Mouse (Mus musculus) hindbrain, embryonic 16.5 days (tissue): ENCODE results near the gene Cox17. TPM values are rescaled to one million over a fixed set of nuclear protein-coding genes. Genes with fewer than 3 reads are reported as not detected.
"Not testable (repeated sequence)": the region's sequence is repeated elsewhere in the genome, so short reads cannot be mapped to it uniquely, and the experiment has no call there.

Experiments used
- ATAC-seq: fragments of 200-750 bp; cut with Nextera tagmentation; 2 replicates; pipeline ENCODE4 v1.8.0; 2017; ENCODE audit warnings: moderate TSS enrichment, moderate library complexity
- H3K27ac ChIP-seq: fragments of 300-500 bp; sonication (generic); 2 replicates; pipeline ENCODE4 v1.5.1; 2014; ENCODE audit warnings: low read depth, mild to moderate bottlenecking, control low read depth, low read length, moderate library complexity
- H3K27me3 ChIP-seq: fragments of 300-500 bp; sonication (generic); replicated peaks from 2 replicates; pipeline ENCODE4 v1.6.1; 2014; ENCODE audit warnings: low read length; ENCODE audit not compliant: control insufficient read depth, insufficient read depth
- H3K36me3 ChIP-seq: fragments of 300-500 bp; sonication (generic); 2 replicates; pipeline ENCODE4 v1.6.1; 2014; ENCODE audit warnings: mild to moderate bottlenecking, low read length, moderate library complexity, mixed read lengths; ENCODE audit not compliant: control insufficient read depth, insufficient read depth
- H3K4me1 ChIP-seq: fragments of 300-500 bp; sonication (generic); 2 replicates; pipeline ENCODE4 v1.6.1; 2014; ENCODE audit warnings: low read depth, low read length; ENCODE audit not compliant: control insufficient read depth, insufficient read depth
- H3K4me2 ChIP-seq: fragments of 300-500 bp; sonication (generic); 2 replicates; pipeline ENCODE4 v1.6.1; 2014; ENCODE audit warnings: mild to moderate bottlenecking, low read length, control low read depth, moderate library complexity
- H3K4me3 ChIP-seq: fragments of 300-500 bp; sonication (generic); 2 replicates; pipeline ENCODE4 v1.5.1; 2014; ENCODE audit warnings: mild to moderate bottlenecking, low read length, control low read depth, moderate library complexity
- H3K9ac ChIP-seq: fragments of 300-500 bp; sonication (generic); 2 replicates; pipeline ENCODE4 v1.6.1; 2014; ENCODE audit warnings: low read depth, mild to moderate bottlenecking, control low read depth, low read length, moderate library complexity
- H3K9me3 ChIP-seq: fragments of 300-500 bp; sonication (generic); 2 replicates; pipeline ENCODE4 v1.6.1; 2014; ENCODE audit warnings: mild to moderate bottlenecking, low read length, moderate library complexity; ENCODE audit not compliant: control insufficient read depth
- WGBS: fragments of 180-500 bp; shearing (Covaris S2); extraction: QIAGEN DNeasy Blood & Tissue Kit; methylation state at CpG from one replicate; pipeline ENCODE4 v1.1.7; 2014; 5-methylcytosine and 5-hydroxymethylcytosine counted together
- polyA plus RNA-seq: library from polyadenylated mRNA; unstranded; fragments of >200 nt; fragmentation: Nextera tagmentation; extraction: Ambion mirVana; gene quantifications from 2 replicates; pipeline ENCODE4 v1.2.1, GENCODE M21; 2015

Gene Cox17
- polyA plus RNA-seq, 1 experiment from 2014 or later, result 71.9 TPM

- H3K4me1 ChIP-seq, result no peaks in the 10 kb centered on the region
- no peaks in the 10 kb centered on the region for H3K36me3 ChIP-seq
- no peak overlapping the region for H3K4me3 ChIP-seq
- H3K9ac ChIP-seq, result no peak overlapping the region
- H3K27me3 ChIP-seq, result no peaks in the 10 kb centered on the region
- WGBS, result 98% methylated on average over 4 of the region's 4 CpGs
- ATAC-seq, result no peak
- H3K9me3 ChIP-seq, result no peaks in the 10 kb centered on the region
- no peak overlapping the region for H3K4me2 ChIP-seq
- no peak overlapping the region for H3K27ac ChIP-seq
These were observed 27.7 kb upstream of the Cox17 start for GRCm38 (mm10) chr16:38319087-38319486.

- H3K27ac ChIP-seq, result no peak overlapping the region
- H3K9ac ChIP-seq, result 0 out of 2 replicates have a peak overlapping the region, but pooled peaks have one; percentile 19
- 29% methylated on average over 17 of the region's 17 CpGs for WGBS
- H3K4me3 ChIP-seq, result no peak overlapping the region
- peak overlapping the region; percentile 59 for H3K4me2 ChIP-seq
- no peaks in the 10 kb centered on the region for H3K9me3 ChIP-seq
- peak; percentile 86 for ATAC-seq
- H3K27me3 ChIP-seq, result no peaks in the 10 kb centered on the region
- H3K36me3 ChIP-seq, result no peaks in the 10 kb centered on the region
- no peaks in the 10 kb centered on the region for H3K4me1 ChIP-seq
These were observed 25.3 kb upstream of the Cox17 start for GRCm38 (mm10) chr16:38321452-38321935.

- WGBS, result 95% methylated on average over 15 of the region's 15 CpGs
- ATAC-seq, result no peak
These were observed 22.5 kb upstream of the Cox17 start for GRCm38 (mm10) chr16:38324311-38324710.

GRCm38 (mm10) chr16:38326778-38327397 is 19.9 kb upstream of the Cox17 start:
- ATAC-seq, result no peak
- H3K27me3 ChIP-seq, result no peaks in the 10 kb centered on the region
- H3K36me3 ChIP-seq, result no peaks in the 10 kb centered on the region
- 77% methylated on average over 11 of the region's 11 CpGs for WGBS
- H3K4me3 ChIP-seq, result no peak overlapping the region
- no peak overlapping the region for H3K4me2 ChIP-seq
- H3K9ac ChIP-seq, result no peak overlapping the region
- no peak overlapping the region for H3K27ac ChIP-seq
- no peaks in the 10 kb centered on the region for H3K4me1 ChIP-seq
- no peaks in the 10 kb centered on the region for H3K9me3 ChIP-seq

More at GRCm38 (mm10) chr16:38324311-38324710, 22.5 kb upstream of the Cox17 start:
- no peaks in the 10 kb centered on the region for H3K4me1 ChIP-seq
- H3K9ac ChIP-seq, result no peak overlapping the region
- H3K36me3 ChIP-seq, result no peaks in the 10 kb centered on the region
- no peak overlapping the region for H3K27ac ChIP-seq
- no peak overlapping the region for H3K4me3 ChIP-seq
- no peak overlapping the region for H3K4me2 ChIP-seq
- no peaks in the 10 kb centered on the region for H3K9me3 ChIP-seq
- H3K27me3 ChIP-seq, result no peaks in the 10 kb centered on the region

GRCm38 (mm10) chr16:38329340-38329739 is 17.5 kb upstream of the Cox17 start:
- no peak overlapping the region for H3K9ac ChIP-seq
- no peak overlapping the region for H3K4me3 ChIP-seq
- ATAC-seq, result no peak
- no peak overlapping the region for H3K27ac ChIP-seq
- H3K4me1 ChIP-seq, result no peaks in the 10 kb centered on the region
- H3K4me2 ChIP-seq, result no peak overlapping the region
- no peaks in the 10 kb centered on the region for H3K9me3 ChIP-seq
- 93% methylated on average over 3 of the region's 3 CpGs for WGBS
- H3K27me3 ChIP-seq, result no peaks in the 10 kb centered on the region
- no peaks in the 10 kb centered on the region for H3K36me3 ChIP-seq

GRCm38 (mm10) chr16:38334431-38334830 is 12.4 kb upstream of the Cox17 start:
- no peaks in the 10 kb centered on the region for H3K36me3 ChIP-seq
- H3K9me3 ChIP-seq, result no peaks in the 10 kb centered on the region
- no peak overlapping the region for H3K9ac ChIP-seq
- no peak for ATAC-seq
- H3K27me3 ChIP-seq, result no peaks in the 10 kb centered on the region
- 42% methylated on average over 6 of the region's 6 CpGs for WGBS
- H3K4me1 ChIP-seq, result no peaks in the 10 kb centered on the region
- H3K4me3 ChIP-seq, result no peak overlapping the region
- H3K27ac ChIP-seq, result no peak overlapping the region
- no peak overlapping the region for H3K4me2 ChIP-seq

- not testable (repeated sequence) for H3K4me3 ChIP-seq, H3K9ac ChIP-seq, ATAC-seq, H3K4me2 ChIP-seq, H3K4me1 ChIP-seq, H3K27ac ChIP-seq, H3K9me3 ChIP-seq, H3K27me3 ChIP-seq, H3K36me3 ChIP-seq
- 89% methylated on average over 4 of the region's 4 CpGs for WGBS
These were observed 8.7 kb upstream of the Cox17 start for GRCm38 (mm10) chr16:38338077-38338476.

- peak within 1 kb of the TSS; percentile 88 for H3K4me2 ChIP-seq
- peak within 1 kb of the TSS; percentile 66 for H3K9ac ChIP-seq
- H3K36me3 ChIP-seq, result no peaks in the 10 kb centered on the region
- no peak within 1 kb of the TSS; the same call in 1 of the 2 replicates for H3K27ac ChIP-seq
- H3K27me3 ChIP-seq, result no peaks in the 10 kb centered on the region
- WGBS, result 14% methylated on average over 30 of the region's 30 CpGs
- peaks cover 3% of the 10 kb centered on the region; the same call in 1 of the 2 replicates for H3K4me1 ChIP-seq
- peak; percentile 90 for ATAC-seq
- H3K4me3 ChIP-seq, result peak within 1 kb of the TSS; percentile 42
- no peaks in the 10 kb centered on the region for H3K9me3 ChIP-seq
These were observed 5.1 kb upstream of the Cox17 start, which contains the start of gene Maats1 for GRCm38 (mm10) chr16:38341396-38342324. TSS of gene Maats1 (minus strand) at chr16:38342143.
